In the genomic region with DNA sequence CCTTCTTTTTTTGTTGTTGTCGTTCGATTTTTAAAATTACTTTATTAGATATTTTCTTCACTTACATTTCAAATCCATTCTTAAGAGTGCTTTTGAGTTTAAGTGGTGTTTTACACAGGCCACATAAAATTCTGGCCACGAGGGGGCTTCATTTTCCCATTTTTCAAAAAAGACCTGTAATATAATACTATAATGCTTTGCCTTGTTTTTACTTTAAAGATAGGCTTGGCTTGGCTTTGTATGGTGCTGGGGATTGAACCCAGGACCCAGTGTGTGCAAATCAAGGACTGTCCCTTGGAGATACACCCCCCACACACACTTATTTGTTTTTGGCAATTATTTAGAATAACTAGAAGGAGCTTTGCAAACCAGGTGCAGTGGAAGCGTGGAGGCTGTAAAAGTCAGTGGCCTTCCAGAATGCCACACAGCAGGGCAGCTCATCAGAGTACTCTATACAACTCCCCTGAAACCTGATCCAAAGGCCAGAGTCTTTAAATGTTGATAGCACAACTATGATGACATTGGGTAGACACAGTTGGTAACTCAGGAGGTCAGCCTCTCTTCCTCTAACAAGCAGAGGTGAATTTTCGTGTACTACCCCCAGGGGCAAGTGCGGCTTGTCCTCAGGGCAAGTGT, we compare ENCODE assay signal across 9 mouse cellular contexts. TPM values are rescaled to one million over a fixed set of nuclear protein-coding genes. Genes with fewer than 3 reads are reported as not detected.
DNase-seq lines count a peak whose midpoint lies in the region; ATAC-seq lines count a peak whose summit lies in the region.
"Had no signal": no experiment of that assay in that cellular context is flagged by ENCODE, and none has a peak within 500 bp of the region (broad histone marks: within the 10 kb centered on the region; RNA-seq: fewer than 3 reads in every experiment).

No protein-coding gene starts in this region.

- intact Hi-C loops in left cerebral cortex, postnatal 36 days (cut with DNase I), result no loop called here

- H3K27me3 ChIP-seq in midbrain, embryonic 11.5 days (ENCODE audit: control insufficient read depth, insufficient read depth, low read length), result no peaks in the 10 kb centered on the region
- no peaks in the 10 kb centered on the region for H3K27me3 ChIP-seq in midbrain, embryonic 10.5 days (ENCODE audit: low read depth, poor library complexity, severe bottlenecking)
- H3K27me3 ChIP-seq: stomach, embryonic 15.5 days had no signal

- H3K36me3 ChIP-seq in midbrain, embryonic 11.5 days (ENCODE audit: control insufficient read depth, insufficient read depth, low read length), result no peaks in the 10 kb centered on the region
- H3K36me3 ChIP-seq in midbrain, embryonic 10.5 days, result no peaks in the 10 kb centered on the region
- H3K36me3 ChIP-seq: stomach, embryonic 15.5 days had no signal

- WGBS in midbrain, embryonic 11.5 days, result 59% methylated on average over 6 of the region's 6 CpGs
- WGBS in midbrain, embryonic 10.5 days, result 63% methylated on average over 6 of the region's 6 CpGs

- H3K9ac ChIP-seq in midbrain, embryonic 11.5 days (ENCODE audit: low read length), result no peak overlapping the region
- H3K9ac ChIP-seq: stomach, embryonic 15.5 days had no signal

- no peaks in the 10 kb centered on the region for H3K4me1 ChIP-seq in midbrain, embryonic 11.5 days (ENCODE audit: control insufficient read depth, insufficient read depth, low read length)
- H3K4me1 ChIP-seq in midbrain, embryonic 10.5 days, result peaks cover 10% of the 10 kb centered on the region

- no peak overlapping the region for H3K4me3 ChIP-seq in midbrain, embryonic 11.5 days (ENCODE audit: low read depth, low read length)
- no peak overlapping the region for H3K4me3 ChIP-seq in midbrain, embryonic 10.5 days
- H3K4me3 ChIP-seq: stomach, embryonic 15.5 days had no signal

- H3K9me3 ChIP-seq in midbrain, embryonic 11.5 days (ENCODE audit: control insufficient read depth, low read length), result no peaks in the 10 kb centered on the region
- no peaks in the 10 kb centered on the region for H3K9me3 ChIP-seq in midbrain, embryonic 10.5 days (replicated peaks)
- H3K9me3 ChIP-seq: stomach, embryonic 15.5 days had no signal

- H3K27ac ChIP-seq in midbrain, embryonic 11.5 days (ENCODE audit: low read depth, low read length), result no peak overlapping the region
- H3K27ac ChIP-seq in midbrain, embryonic 10.5 days (replicated peaks), result no peak overlapping the region; the same call in 1 of the 2 replicates
- H3K27ac ChIP-seq: stomach, embryonic 15.5 days had no signal

- no peak overlapping the region for H3K4me2 ChIP-seq in midbrain, embryonic 11.5 days
- H3K4me2 ChIP-seq: stomach, embryonic 15.5 days had no signal

- peak; percentile 64; the same call in 1 of the 2 replicates for ATAC-seq in midbrain, embryonic 11.5 days (ENCODE audit: low FRiP score)

- peak; percentile 91 for DNase-seq in midbrain, embryonic 11.5 days (ENCODE audit: low spot score, missing footprints)
- DNase-seq in midbrain, embryonic 10.5 days (ENCODE audit: low spot score), result no peak
- DNase-seq in brain, adult 2 months (ENCODE audit: low read depth, low spot score), result peak; percentile 81
- peak; percentile 55 for DNase-seq in forelimb bud, embryonic 11.5 days (ENCODE audit: low read depth, low spot score)
- DNase-seq in kidney, adult 8-10 months, result peak; percentile 36 to 77
- peak; percentile 30 to 55 for DNase-seq in left cerebral cortex, postnatal 36 days (ENCODE audit: low spot score in 2 of 2)
- DNase-seq in neural tube, embryonic 10.5 days (ENCODE audit: extremely low spot score, low spot score), result peak; percentile 40
- peak; percentile 67 for DNase-seq in thymus, postnatal 14 days

RNA-seq across cellular contexts. Expression of gene BC067074, which starts 44.4 kb away (rescaled TPM):
- polyA plus RNA-seq in midbrain, embryonic 11.5 days (2014; fragmentation: Nextera tagmentation; extraction: Ambion mirVana), result 1.3 and 1.5 TPM in 2 replicates
- polyA plus RNA-seq in midbrain, embryonic 10.5 days (2016; fragmentation: Nextera tagmentation; extraction: Ambion mirVana), result 1.3 and 1.5 TPM in 2 replicates
- 1 to 10 TPM in 1 of 2 experiments, under 1 TPM in 1; 0.88 to 1.1 TPM for total RNA-seq in left cerebral cortex, postnatal 36 days (2021)
